Mouse (Mus musculus) heart, postnatal 0 days (tissue): ENCODE measurements around the gene Map3k5.

Experiments
- CTCF ChIP-seq: IDR thresholded peaks from 2 replicates; pipeline ENCODE4 v1.5.1; 2016; ENCODE audit warnings: antibody characterized with exemption, control low read depth, low read depth
- EP300 ChIP-seq: IDR thresholded peaks from 2 replicates; pipeline ENCODE4 v1.6.1; 2016; ENCODE audit warnings: antibody characterized with exemption, low read depth

DNA sequence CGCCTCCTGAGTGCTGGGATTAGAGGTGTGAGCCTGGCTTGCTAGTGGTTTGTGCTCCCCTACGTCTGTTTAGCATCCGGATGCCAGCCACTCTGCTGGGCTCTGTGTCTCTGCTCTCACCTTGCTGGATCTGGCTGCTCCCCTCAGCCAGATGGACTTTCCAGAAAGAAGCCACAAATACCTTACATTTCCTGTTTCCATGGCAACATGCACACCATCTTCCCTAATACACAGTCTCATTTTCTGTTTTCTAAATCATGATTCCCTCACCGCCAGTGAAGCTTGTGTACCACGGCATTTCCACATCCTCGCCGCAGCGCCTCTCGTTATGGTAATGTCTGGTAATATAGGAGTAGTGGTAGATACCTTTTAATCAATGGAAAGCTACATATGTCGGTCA lies 84.1 kb downstream of the Map3k5 start:
- TF ChIP-seq CTCF (no peak), EP300 (no peak)
